Mouse (Mus musculus): Measurements from ENCODE around the gene Iqschfp.
"Not testable (repeated sequence)": the region's sequence is repeated elsewhere in the genome, so short reads cannot be mapped to it uniquely, and the experiment has no call there.

Gene Iqschfp

DNA sequence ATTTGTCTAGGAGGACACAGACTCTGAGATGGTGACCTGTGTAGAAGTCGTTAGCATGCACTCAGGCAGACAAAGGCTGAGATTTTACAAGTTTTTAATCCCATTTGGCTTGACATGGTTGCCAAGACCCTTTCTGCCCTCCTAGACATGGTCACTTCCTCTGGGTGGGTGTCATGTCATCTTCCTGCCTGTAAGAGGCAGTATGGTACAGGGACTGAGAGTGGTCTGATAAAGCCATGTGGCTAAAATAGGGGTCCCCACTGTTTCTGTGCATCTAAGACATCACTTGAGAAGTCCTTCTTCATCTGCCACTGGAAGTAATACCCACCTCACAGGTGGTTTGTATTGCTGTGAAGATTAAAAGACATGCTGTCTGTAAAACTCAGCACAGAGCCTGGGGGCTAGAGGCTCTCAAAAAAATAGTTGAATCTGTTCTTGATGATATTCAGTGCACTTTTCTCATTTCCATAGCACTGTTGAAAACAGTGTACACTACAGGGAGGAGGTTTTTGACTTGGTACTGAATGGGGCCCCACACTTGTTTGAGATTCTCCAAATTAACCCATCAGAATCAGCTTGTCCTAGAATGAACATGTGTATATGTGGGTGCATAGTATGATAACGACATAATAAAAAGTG lies 167.2 kb downstream of the Iqschfp start:
- ATAC-seq (ENCODE audit: insufficient number of reproducible peaks, low FRiP score, low TSS enrichment), result no peak

DNA sequence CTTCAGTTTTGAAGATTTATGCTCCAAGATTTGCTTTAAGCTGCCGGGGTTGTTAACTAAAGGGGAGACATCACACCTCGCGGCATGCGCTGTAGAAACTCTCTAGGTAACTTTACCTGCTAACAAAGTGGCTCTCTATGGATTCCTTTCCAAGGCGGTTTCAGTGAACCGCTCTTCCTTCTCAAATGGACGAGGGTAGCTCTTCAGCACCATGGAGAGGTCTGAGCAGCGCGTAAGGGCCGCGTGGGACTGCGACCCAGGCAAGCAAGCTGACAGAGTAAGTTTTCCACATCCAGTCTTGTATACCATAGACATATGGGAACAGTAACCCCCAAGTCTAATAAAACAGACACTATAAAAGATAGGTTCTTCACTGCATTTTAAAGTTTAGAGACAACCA lies 172.7 kb downstream of the Iqschfp start, which contains the start of gene Schip1:
Gene Schip1, plus strand, starts transcription at position 72 of the 400 bp plus-strand sequence.
- no peak for ATAC-seq (ENCODE audit: insufficient number of reproducible peaks, low FRiP score, low TSS enrichment)

GRCm38 (mm10) chr3:68071395-68072386 lies 179.7 kb downstream of the Iqschfp start:
- ATAC-seq (ENCODE audit: insufficient number of reproducible peaks, low FRiP score, low TSS enrichment), result peak; percentile 31; the same call in 1 of the 2 replicates

DNA sequence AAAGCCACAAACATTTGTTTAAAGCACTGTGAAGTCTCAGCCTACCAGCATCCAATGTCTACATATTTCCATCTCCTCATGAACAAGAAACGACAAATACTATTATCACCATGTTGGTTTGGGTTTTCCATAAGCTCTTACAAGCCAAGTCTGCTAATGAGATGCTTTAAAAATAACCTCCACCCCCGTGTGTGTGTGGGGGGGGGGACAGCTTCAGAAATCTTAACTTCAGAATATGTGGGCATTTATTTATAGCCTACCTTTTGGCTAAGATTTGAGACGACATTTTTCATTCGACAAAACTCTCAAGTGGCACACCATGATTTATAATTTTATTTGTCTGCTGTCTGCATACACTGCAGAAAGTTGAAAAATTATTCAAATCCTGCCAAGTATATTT lies 185.4 kb downstream of the Iqschfp start:
- ATAC-seq (ENCODE audit: insufficient number of reproducible peaks, low FRiP score, low TSS enrichment), result no peak

GRCm38 (mm10) chr3:68085024-68085423 lies 193.0 kb downstream of the Iqschfp start:
- no peak for ATAC-seq (ENCODE audit: insufficient number of reproducible peaks, low FRiP score, low TSS enrichment)

DNA sequence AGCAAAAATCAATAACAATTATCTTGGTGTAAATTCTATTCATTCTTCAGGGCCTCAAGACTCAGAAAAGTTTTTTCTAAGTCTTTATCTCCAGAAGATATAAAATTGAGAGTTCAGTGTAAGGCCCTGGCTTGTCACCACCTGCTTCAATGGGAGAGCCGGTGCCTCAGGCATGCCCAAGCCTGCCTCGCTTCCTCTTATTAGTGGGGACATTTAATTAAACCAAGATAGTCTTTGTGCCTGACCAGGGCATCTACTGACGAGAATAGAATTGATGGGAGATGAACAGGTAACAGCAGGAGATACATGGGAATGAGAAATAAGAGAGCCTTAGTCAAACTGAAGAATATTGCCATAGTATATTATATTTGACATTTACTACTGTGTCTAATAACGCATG lies 200.1 kb downstream of the Iqschfp start:
- no peak for ATAC-seq (ENCODE audit: insufficient number of reproducible peaks, low FRiP score, low TSS enrichment)

DNA sequence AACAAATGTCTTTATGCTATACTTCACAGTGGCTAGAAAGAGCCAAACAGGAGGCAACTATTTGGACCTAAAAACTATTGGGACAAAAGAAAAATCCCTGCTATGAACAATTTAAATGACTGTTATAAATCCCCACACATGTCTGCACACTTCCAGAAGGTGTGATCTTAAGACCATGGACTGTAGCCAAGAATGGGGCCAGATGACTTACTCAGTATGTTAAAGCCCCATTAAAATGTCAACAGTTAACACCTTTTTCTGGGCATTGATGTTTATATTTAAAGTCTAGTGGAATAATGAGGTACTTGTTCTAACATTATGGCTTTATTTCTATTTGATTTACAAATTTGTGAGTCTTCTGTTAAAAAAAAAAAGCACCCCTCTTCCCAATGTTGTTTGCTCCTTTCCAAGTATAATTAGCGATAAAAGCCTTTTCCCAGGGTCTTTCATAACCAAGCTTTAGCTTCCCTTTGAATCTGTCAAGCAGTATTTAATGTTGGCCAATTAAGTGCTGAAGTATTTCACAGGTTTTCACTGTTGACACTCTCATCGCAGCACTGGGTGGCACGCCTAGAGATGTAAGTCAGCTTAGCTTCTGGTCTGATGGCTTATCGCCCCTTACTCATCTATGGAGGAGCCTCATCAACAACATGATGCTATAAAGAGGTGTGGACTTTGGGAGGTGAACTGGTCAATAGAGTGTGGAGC lies 204.8 kb downstream of the Iqschfp start:
- no peak for ATAC-seq (ENCODE audit: insufficient number of reproducible peaks, low FRiP score, low TSS enrichment)

DNA sequence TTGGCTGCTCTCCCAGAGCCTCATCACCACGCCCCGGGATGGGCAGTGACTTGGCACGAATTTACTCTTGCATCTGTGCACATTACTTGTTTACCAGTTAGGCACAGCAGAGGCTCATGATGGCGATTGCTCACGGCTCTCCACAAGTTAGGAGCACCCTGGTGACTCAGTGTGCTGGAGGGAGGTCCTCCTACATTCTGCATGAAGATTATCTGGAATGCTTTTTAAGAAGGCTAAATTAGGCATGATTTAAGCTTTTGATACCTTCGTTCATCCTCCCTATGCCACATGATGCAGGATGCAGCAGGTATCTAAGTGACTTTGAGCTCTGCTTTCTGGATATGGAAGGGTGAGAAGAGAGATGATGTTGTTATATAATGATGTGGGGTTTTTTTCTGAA lies 207.5 kb downstream of the Iqschfp start:
- not testable (repeated sequence) for ATAC-seq (ENCODE audit: insufficient number of reproducible peaks, low FRiP score, low TSS enrichment)

GRCm38 (mm10) chr3:68101343-68101742 lies 209.3 kb downstream of the Iqschfp start:
- ATAC-seq (ENCODE audit: insufficient number of reproducible peaks, low FRiP score, low TSS enrichment), result peak; percentile 74

GRCm38 (mm10) chr3:68105081-68105685 lies 213.2 kb downstream of the Iqschfp start:
- ATAC-seq (ENCODE audit: insufficient number of reproducible peaks, low FRiP score, low TSS enrichment), result no peak

DNA sequence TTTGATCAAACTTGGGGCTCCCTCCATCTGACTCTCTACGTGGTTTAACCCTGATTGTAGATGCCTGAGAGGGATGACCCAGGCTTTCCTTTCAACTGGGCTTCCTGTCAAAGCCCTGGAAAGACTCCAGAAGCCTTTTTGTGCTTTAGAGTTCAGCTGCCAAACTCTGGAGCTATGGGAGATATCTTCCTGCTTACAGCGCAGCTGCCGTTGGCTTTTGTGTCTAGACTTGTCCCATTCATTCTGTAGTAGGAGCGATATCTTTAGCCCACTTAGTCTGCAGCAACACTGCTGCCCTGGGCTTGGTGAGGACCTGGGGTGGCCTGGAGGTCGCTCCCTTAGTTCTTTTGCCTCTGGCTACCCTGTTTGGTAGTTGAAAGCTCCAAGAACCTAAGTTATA lies 229.3 kb downstream of the Iqschfp start:
- no peak for ATAC-seq (ENCODE audit: insufficient number of reproducible peaks, low FRiP score, low TSS enrichment)

DNA sequence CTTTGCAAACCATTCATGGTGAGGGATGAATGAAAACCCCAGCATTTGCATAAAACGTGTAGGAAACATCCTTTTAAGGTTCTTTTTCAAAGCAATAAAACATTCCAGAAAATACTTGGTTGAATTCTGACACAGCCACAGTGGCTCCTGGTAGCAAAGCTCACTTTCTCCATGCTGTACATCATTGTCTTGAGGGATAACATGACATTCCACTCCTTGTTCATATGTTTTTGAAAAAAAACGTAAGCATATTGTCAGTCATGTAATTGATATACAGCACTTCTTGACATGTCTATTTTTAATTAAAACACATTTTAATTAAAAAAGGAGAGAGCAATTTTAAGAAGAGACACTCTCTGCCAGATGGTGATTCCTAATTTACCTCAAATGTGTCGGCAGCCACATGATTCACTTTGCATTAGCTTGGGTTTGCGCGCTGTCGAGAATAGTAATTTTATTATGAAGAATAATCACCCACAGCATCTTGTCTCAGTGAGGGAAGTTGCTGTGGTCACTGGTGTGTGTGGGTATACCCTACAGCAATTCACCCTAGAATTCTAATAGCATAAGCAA lies 234.3 kb downstream of the Iqschfp start:
- no peak for ATAC-seq (ENCODE audit: insufficient number of reproducible peaks, low FRiP score, low TSS enrichment)

DNA sequence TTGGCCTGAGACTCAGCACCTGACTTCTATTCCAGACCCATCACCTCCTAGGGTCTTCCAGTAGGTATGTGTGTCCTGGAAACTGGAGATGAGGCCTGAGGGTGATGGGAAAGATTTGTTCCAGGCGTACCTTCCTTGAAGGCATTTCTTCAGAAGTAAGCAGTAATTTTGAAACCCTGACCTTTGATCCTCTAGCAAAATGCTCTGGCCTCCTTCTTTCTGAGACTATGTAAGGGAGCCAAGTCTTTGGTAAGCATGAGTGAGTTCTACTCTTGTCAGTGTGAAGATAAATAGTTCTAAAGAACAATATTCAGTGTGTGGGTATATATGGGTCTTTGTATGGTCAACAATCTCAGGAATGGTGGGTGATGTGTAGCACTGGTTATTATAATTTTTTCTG lies 238.4 kb downstream of the Iqschfp start:
- no peak for ATAC-seq (ENCODE audit: insufficient number of reproducible peaks, low FRiP score, low TSS enrichment)

- ATAC-seq (ENCODE audit: insufficient number of reproducible peaks, low FRiP score, low TSS enrichment), result no peak
Observed at GRCm38 (mm10) chr3:68138833-68139627, 247.0 kb downstream of the Iqschfp start.

GRCm38 (mm10) chr3:68150688-68151087 lies 258.7 kb downstream of the Iqschfp start:
- ATAC-seq (ENCODE audit: insufficient number of reproducible peaks, low FRiP score, low TSS enrichment), result no peak

GRCm38 (mm10) chr3:68160175-68160574 lies 268.1 kb downstream of the Iqschfp start:
- ATAC-seq (ENCODE audit: insufficient number of reproducible peaks, low FRiP score, low TSS enrichment), result no peak

GRCm38 (mm10) chr3:68160760-68161159 lies 268.7 kb downstream of the Iqschfp start:
- no peak for ATAC-seq (ENCODE audit: insufficient number of reproducible peaks, low FRiP score, low TSS enrichment)

DNA sequence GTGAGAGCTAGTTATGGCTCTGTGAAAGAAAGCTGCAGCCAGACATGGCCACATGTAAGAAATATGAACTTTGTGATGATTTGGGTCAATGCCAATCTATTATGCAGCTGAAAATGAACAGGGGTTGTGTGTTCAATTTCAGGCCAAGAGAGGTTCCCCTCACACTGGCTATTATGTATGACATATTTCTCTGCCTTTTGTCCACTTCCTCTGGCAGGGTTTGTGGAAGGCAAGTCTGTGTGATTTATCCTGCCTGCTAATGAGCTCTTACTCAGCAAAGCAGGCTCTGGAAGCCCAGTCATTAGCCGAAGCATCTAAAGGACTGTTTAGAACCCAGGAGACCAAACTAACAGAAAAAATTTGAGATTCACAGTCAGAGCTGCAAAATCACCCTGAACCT lies 286.2 kb downstream of the Iqschfp start:
- no peak for ATAC-seq (ENCODE audit: insufficient number of reproducible peaks, low FRiP score, low TSS enrichment)

DNA sequence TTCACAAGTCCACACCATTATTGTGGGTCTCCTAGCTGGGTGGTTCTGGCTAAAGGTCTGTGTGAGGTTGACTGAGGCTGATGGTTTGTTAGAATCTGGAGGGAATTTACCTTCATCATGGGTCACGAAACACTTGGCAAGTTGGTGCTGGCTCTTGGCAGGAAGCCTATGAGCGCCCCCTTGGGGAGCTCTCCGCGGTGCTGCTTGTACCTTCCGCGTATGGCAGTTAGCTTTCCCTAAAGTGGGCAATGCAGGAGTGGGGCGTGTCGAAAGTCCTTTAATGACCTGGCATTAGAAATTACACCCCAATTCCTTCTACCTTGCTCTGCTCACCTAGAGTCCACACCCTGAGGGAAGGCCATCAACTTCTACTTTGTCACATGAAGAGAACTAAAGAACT lies 295.4 kb downstream of the Iqschfp start:
- no peak for ATAC-seq (ENCODE audit: insufficient number of reproducible peaks, low FRiP score, low TSS enrichment)
